Mouse (Mus musculus): ENCODE data around the gene Pcgf6. TPM values are rescaled to one million over a fixed set of nuclear protein-coding genes. Genes with fewer than 3 reads are reported as not detected.
A peak's percentile ranks its signal among the peaks of the same experiment; 100 is the strongest.
"Not testable (repeated sequence)": the region's sequence is repeated elsewhere in the genome, so short reads cannot be mapped to it uniquely, and the experiment has no call there.

The Pcgf6 gene
- total RNA-seq, 2 experiments from 2014 or later, result 8.6 to 8.9 TPM

DNA sequence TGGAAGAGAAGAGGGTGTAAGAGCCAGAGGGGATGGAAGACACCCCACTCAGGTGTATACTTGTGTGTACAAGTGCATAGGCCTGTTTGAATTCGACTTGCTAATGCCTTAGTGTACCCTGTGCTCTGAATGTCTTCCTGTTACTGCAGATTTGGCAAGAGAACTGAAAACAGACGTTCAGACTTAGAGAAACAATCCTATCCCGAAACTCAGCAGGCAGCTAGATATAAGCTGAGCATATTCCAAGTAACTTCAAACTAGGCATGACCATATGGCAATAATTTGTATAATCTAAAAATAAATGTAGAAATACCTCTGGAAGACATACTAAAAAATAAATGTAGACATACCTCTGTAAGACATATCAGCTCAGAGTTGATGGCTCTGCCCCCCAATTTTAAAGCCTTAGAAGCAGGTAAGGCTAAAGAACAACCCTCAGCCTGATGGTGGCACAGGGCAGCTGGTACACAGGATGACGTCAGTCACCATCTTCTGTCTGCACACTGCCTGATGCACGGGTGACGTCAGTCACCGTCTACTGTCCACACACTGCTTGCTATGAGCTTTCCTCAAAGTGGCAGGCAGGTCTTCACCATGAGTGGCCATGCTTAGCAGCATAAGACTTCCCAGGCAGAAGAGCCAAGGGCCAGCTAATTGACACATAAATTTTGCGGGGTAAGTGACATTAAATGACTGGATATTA, 52.4 kb downstream of the Pcgf6 start:
- no peak for DNase-seq

DNA sequence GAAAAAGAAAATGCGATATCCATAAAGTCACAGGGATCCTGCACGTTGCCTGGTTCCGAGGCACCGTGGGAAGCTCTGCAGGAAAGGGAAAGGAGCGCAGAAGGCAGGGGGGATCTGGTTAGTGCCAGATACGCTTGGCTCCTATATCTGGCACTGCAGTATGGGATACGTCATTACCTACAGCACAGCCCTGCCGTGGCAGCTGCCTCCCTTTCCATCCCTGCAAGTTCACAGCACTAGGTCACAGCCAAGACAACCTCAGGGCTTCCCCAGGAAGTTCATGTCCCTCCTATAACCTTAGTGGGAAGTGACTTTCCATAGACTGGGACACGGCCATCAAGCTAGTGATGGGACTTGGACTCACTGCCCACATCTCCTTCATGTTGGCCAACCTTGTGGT, 54.6 kb downstream of the Pcgf6 start:
- DNase-seq, result no peak

DNA sequence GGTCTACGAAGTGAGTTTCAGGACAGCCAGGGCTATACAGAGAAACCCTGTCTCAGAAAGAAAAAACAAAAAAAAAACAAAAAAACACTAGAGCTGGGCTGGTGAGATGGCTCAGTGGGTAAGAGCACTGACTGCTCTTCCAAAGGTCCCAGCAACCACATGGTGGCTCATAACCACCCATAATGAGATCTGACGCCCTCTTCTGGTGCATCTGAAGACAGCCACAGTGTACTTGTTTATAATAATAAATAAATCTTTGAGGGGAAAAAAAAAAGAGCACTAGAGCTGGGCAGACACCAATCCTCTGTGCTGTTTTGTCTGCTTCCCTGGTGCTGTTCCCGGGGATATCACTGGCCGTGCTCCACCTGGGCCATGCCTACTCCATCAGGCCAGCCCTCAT, 58.4 kb downstream of the Pcgf6 start:
- not testable (repeated sequence) for DNase-seq

DNA sequence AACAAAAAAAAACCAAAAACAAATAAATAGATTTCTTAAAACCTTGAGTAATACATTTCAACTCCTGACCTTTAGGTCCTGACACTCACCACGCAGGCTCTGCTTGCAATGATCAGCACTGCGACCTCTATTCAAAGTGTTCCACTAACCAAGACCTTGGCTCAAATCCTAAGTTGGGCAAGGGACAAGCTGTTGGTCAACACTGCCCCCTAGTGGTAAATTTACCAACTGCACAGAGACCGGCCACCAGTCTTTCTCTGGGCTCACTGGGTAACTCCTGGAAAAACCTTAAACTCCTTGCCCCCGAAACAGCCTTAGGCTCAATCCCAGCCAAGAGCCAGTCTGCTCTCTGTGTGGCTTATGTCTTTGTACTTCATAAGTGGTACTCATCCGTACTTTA, 59.6 kb downstream of the Pcgf6 start:
- peak; percentile 92 for DNase-seq

DNA sequence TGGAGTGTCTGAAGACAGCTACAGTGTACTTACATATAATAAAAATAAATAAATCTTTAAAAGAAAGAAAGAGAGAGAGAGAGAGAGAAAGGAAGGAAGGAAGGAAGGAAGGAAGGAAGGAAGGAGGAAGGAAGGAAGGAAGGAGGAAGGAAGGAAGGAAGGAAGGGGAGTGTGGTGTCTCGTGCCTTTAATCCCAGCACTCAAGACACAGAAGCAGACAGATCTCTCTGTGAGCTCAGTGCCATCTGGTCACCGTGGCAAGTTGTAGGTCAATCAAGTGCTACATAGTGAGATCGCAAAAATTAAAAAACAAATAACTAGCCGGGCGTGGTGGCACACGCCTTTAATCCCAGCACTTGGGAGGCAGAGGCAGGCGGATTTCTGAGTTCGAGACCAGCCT, 60.1 kb downstream of the Pcgf6 start:
- not testable (repeated sequence) for DNase-seq

DNA sequence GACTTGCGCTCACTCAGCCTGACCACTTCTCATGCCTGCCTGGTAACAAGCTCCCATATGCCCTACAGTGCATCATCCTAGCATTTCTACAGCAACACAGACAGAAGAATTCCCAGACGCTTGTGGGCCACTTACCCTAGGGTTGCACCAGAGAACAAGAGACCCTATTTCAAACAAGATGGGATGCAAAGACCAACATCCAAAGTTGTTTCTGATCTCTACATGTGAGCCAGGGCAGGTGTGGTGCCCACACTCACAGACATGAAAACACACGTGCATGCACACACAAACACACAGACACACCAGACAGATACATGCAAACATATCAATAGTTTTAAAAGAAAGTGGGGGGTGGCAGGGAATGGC, 60.6 kb downstream of the Pcgf6 start:
- DNase-seq, result no peak

DNA sequence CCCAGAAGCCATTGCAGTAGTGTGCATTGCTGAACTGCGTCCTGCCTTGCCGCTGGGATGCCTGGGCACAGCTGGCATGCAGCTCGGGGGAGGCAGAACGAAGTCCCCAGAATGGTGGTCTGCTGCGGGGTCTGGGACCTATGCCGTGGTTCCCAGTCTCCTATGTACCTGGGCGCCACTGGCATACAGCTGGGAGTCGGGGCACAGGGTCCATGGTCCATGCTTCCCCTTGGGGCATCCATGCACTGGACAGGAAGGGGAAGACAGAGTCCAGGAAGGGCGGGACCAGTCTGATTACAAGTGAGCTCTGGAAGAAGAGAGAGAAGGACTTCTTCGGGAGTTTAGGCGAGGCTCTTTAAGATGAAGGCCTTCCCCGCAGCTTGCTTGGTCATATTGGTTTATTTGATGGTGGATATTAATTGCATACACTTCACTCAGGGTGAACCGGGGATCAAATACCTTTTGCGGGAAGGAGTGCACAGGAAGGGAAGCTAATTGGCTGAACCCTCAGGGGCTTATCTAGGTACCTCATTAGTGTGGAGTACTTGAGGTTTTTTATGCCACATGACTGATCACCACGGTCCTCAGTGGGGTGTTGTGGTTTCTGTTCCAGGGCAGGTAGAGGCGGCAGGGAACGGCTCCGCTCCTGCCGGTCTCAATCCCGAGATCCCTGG, 61.1 kb downstream of the Pcgf6 start:
- DNase-seq, result no peak

DNA sequence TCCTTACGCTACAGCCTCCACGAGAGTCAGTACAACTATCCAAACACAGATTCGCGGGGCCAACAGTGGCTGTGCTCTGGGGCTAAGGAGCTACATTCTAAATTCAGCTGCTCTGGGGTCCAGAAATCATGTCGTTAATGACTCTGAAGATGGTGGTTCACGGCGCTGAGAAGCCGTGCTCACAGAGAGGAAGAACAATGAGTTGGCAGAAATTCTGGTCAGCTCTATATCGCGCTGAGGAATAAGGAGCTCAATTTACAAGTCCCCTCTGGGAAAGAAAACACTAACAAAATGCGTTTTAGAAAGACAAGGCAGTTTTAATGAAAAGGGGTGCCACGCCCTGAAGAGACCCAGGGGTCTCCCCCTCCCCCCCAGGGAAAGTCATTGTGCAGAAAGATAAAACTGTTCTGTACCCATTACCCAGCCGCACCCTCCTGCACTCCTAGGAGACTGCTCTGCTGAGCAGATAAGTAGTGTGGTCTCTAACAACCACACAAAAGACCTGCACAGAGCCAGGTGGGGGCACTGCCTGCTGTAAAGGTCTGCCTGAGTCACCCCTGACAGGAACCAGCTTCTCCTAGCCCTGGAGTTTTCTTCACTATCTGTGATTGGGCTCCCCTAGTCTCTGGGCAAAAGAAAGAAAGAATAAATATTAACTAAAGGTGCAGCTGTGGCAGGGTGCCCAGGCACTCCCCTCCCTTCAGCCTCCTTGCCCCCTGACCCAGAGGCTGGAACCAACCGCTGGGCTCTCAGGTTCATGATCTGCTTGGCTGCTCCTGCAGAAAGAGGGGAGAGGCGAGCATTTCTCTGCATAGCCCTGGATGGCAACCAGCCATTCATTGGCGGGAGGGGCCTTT, 62.2 kb downstream of the Pcgf6 start:
- DNase-seq, result peak; percentile 37

DNA sequence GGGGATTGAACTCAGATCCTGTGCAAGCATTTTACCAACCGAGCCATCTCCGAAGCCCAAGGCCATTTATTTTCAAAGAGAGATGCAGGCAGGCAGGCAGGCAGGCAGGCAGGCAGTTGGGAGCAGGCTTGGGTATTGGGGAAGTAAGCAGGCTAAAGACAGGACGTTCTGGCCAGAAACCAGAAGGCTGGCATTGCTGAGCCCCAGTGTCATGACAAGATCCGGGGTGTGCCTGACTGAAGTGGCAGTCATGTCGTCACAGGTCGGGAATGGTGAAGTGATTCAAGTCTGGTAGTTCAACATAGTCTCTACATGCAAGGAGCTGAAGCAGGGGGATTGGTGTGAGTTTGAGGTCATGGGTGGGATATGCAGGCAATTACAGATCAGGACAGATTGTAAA, 63.1 kb downstream of the Pcgf6 start:
- DNase-seq, result no peak

DNA sequence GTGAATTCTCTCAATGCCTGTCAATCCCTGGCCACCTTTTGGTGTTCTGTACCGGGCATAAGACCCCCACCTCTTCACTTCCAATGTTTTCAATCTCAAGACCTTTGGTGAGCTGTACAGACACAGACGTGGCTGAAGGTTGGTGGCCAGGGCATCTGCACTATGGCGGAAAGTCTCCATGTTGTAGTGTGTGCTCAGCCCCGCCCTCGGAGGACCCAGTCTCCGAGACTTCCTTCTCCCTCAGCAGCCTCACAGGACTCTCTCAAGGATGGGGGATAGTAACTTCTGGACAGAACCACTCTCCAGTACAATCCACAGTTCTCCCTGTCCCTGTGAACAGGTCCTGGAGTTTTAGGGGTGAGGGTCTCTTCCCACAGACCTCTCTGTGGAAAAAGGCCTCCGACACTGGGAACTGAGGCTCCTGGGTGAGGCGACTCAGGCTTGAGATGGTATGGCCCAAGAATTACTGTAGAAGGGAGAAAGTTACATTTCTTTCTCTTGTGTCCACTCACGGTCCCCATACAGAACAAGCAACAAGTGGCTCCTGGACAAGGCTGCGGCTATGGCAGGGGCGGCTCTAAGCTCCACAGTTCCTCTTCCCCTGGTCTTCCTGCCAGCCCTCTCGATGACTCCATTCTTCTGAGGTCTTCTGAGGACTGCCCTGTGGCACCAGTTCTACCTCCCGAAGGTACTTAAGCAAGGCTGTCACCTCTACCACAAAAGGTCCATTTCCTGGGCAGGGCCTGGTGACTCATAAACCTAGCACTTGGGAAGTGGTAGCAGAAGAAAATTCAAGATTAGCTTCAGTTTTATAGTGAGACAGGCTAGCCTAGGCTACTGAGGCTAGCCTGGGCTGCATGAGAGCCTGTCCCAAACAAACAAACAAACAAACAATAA, 65.7 kb downstream of the Pcgf6 start:
- DNase-seq, result no peak

DNA sequence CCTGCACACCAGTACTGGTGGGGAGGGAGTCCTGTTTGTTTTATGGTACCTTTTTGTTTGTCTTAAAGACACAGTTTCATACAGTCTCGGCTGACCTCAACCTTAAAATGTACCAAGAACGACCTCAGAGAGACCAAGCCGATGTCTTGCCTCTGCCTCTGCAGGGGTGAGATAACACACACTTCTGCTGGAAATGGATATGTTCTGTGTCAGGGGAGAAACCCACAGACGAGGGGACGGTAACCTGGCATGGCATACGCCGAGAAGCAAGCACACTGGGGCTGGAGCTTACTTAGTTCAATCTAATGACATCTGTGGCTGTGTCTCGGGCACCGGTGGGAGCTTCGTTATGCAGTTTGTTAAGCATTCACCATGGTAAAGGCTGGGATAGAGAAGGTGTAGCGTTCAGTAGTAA, 66.7 kb downstream of the Pcgf6 start:
- DNase-seq, result no peak

Other genes starting within 250 kb of the Pcgf6 start
- gene Ina, start 36.2 kb downstream of the Pcgf6 start, total RNA-seq (2021), result 10 to 100 TPM in 1 of 2 experiments, 1 to 10 TPM in 1; 7.6 to 12.2 TPM
- gene Nt5c2, start 35.8 kb downstream of the Pcgf6 start, total RNA-seq (2021), result 10 to 100 TPM; 73.1 to 77.3 TPM
- 1 to 10 TPM; 4.4 to 4.8 TPM for gene Taf5, start 16.8 kb upstream of the Pcgf6 start, total RNA-seq (2021)
- gene Usmg5, start 39.7 kb upstream of the Pcgf6 start, total RNA-seq (2021), result 1,000 to 10,000 TPM; 1,198 to 1,276 TPM
- gene Pdcd11, start 39.9 kb upstream of the Pcgf6 start, total RNA-seq (2021), result 10 to 100 TPM; 18.9 to 20.5 TPM
- 1 to 10 TPM; 3.5 to 4.9 TPM for gene Calhm2, start 87.4 kb upstream of the Pcgf6 start, total RNA-seq (2021)
- not detected for gene Calhm1, start 93.3 kb upstream of the Pcgf6 start, total RNA-seq (2021)
- not detected for gene Calhm3, start 106.9 kb upstream of the Pcgf6 start, total RNA-seq (2021)
- 10 to 100 TPM; 13.6 to 19.4 TPM for gene Neurl1a, start 127.9 kb upstream of the Pcgf6 start, total RNA-seq (2021)

All from adrenal gland, postnatal 10 days (tissue).